Mouse (Mus musculus) hindbrain, embryonic 11.5 days (tissue): ENCODE data around the gene Pdlim7. TPM values are rescaled to one million over a fixed set of nuclear protein-coding genes. Genes with fewer than 3 reads are reported as not detected.

Experiments
- ATAC-seq: fragments of 200-750 bp; cut with Nextera tagmentation; 2 replicates; pipeline ENCODE4 v1.8.0; 2017; ENCODE audit warnings: mild to moderate bottlenecking, moderate TSS enrichment, moderate library complexity; ENCODE audit not compliant: low FRiP score
- DNase-seq: peaks from one replicate; pipeline ENCODE4 v3.0.0-alpha.2; 2015; ENCODE audit warnings: low spot score
- H3K27ac ChIP-seq: fragments of 300-500 bp; sonication (generic); 2 replicates; pipeline ENCODE4 v1.5.1; 2014; ENCODE audit warnings: mild to moderate bottlenecking, low read depth, low read length
- H3K27me3 ChIP-seq: fragments of 300-500 bp; sonication (generic); 2 replicates; pipeline ENCODE4 v1.6.1; 2014; ENCODE audit warnings: mild to moderate bottlenecking, low read length, moderate library complexity, mixed read lengths; ENCODE audit not compliant: control insufficient read depth, insufficient read depth
- H3K36me3 ChIP-seq: fragments of 300-500 bp; sonication (generic); 2 replicates; pipeline ENCODE4 v1.6.1; 2014; ENCODE audit warnings: mild to moderate bottlenecking, low read length, moderate library complexity, mixed read lengths; ENCODE audit not compliant: control insufficient read depth, insufficient read depth
- H3K4me1 ChIP-seq: fragments of 300-500 bp; sonication (generic); replicated peaks from 2 replicates; pipeline ENCODE4 v1.6.1; 2014; ENCODE audit warnings: low read length, mixed read lengths; ENCODE audit not compliant: control insufficient read depth, insufficient read depth
- H3K4me2 ChIP-seq: fragments of 300-500 bp; sonication (generic); replicated peaks from 2 replicates; pipeline ENCODE4 v1.6.1; 2014; ENCODE audit warnings: mild to moderate bottlenecking, low read depth, low read length
- H3K4me3 ChIP-seq: fragments of 300-500 bp; sonication (generic); 2 replicates; pipeline ENCODE4 v1.5.1; 2014; ENCODE audit warnings: low read depth, low read length
- H3K9ac ChIP-seq: fragments of 300-500 bp; sonication (generic); 2 replicates; pipeline ENCODE4 v1.6.1; 2014; ENCODE audit warnings: low read depth, low read length
- H3K9me3 ChIP-seq: fragments of 300-500 bp; sonication (generic); 2 replicates; pipeline ENCODE4 v1.6.1; 2016; ENCODE audit warnings: low read length; ENCODE audit not compliant: control insufficient read depth
- WGBS: fragments of 180-500 bp; shearing (Covaris S2); extraction: QIAGEN DNeasy Blood & Tissue Kit; methylation state at CpG from one replicate; pipeline ENCODE4 v1.1.7; 2014; 5-methylcytosine and 5-hydroxymethylcytosine counted together
- polyA plus RNA-seq: library from polyadenylated mRNA; unstranded; fragments of >200 nt; fragmentation: Nextera tagmentation; extraction: Ambion mirVana; gene quantifications from 2 replicates; pipeline ENCODE4 v1.2.1, GENCODE M21; 2014

The Pdlim7 gene
- polyA plus RNA-seq, 1 experiment from 2014 or later = 152 TPM

DNA sequence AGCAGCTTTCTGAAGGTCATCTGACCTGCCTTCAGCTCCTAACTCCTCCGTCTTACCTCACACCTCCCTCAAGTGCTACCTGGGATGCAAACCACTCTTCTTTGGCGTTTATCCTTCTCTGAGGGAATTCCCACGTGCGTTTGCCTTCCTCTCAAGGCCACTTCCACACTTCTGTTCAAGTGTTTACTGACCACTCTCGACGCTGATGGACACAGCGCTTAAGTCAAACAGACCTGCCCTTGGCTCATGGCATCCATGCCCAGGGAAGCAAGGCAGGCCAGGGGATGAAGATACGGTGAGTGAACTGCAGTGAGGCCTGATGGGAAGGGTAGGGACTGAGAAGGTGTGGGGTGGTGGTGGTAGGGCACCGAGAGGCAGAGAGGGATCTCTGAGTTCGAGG, 12.9 kb downstream of the Pdlim7 start:
- WGBS = 83% methylated on average over 10 of the region's 10 CpGs
- ATAC-seq = no peak
- H3K4me1 ChIP-seq = peaks cover 8% of the 10 kb centered on the region; the same call in 1 of the 2 replicates
- no peak overlapping the region for H3K4me3 ChIP-seq
- H3K4me2 ChIP-seq = no peak overlapping the region
- peaks cover 7% of the 10 kb centered on the region; the same call in 1 of the 2 replicates for H3K36me3 ChIP-seq
- H3K27me3 ChIP-seq = no peaks in the 10 kb centered on the region
- no peaks in the 10 kb centered on the region for H3K9me3 ChIP-seq
- H3K9ac ChIP-seq = no peak overlapping the region
- H3K27ac ChIP-seq = no peak overlapping the region
- no peak for DNase-seq

DNA sequence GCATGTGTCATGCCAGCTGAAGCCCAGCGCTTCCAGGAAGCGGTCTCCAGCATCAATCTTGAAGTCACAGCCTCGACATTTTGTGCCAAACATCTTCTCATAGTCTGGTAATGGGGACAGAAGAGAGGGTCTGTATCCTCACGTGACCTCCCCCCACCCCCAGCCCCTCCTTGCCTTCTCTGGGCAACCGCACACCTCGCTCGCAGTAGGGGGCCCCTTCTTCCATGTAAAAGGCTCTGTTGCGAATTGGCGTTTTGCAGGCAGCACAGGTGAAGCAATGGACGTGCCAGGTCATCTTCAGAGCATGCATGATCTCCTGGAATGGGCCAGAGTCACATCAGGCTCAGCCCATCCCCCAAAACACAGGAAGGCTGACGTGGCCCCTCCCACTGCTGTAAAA, 14.6 kb downstream of the Pdlim7 start:
- Histone ChIP-seq H3K27me3 (no peaks in the 10 kb centered on the region), H3K9ac (no peak overlapping the region), H3K4me2 (no peak overlapping the region), H3K4me1 (peaks cover 9% of the 10 kb centered on the region; the same call in 1 of the 2 replicates), H3K9me3 (no peaks in the 10 kb centered on the region), H3K27ac (no peak overlapping the region), H3K36me3 (0 out of 2 replicates have a peak, but pooled peaks cover 5% of the 10 kb centered on the region), H3K4me3 (no peak overlapping the region)
- WGBS = 55% methylated on average over 11 of the region's 11 CpGs
- no peak for ATAC-seq
- no peak for DNase-seq

- H3K9me3 ChIP-seq = no peaks in the 10 kb centered on the region
- no peaks in the 10 kb centered on the region for H3K27me3 ChIP-seq
- no peaks in the 10 kb centered on the region for H3K36me3 ChIP-seq
- H3K27ac ChIP-seq = no peak overlapping the region
- peaks cover 9% of the 10 kb centered on the region; the same call in 1 of the 2 replicates for H3K4me1 ChIP-seq
- no peak overlapping the region for H3K9ac ChIP-seq
- 83% methylated on average over 6 of the region's 6 CpGs for WGBS
- no peak for ATAC-seq
- DNase-seq = no peak
- no peak overlapping the region for H3K4me3 ChIP-seq
- H3K4me2 ChIP-seq = no peak overlapping the region
Measured at GRCm38 (mm10) chr13:55496661-55497060, 16.8 kb downstream of the Pdlim7 start.

DNA sequence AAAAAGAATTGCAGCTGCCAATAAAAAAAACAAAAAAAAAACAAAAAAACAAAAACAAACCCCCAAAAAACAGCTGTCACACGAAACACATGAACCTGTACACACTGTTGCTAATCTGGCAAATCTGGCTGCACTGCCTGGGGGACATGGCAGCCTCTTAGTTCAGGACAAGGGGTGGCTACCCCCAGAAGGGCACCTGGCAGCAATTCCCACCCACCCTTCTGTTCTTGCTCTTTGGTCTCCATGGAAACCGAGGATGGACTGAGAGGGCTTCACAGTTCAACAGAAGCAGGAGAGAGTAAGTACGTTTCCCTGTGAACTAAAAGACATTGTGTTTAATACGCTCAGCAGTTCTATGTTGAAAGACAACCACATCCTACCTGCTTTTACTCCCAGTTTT, 17.8 kb downstream of the Pdlim7 start:
- DNase-seq = no peak
- H3K4me2 ChIP-seq = no peak overlapping the region
- H3K27me3 ChIP-seq = no peaks in the 10 kb centered on the region
- H3K9ac ChIP-seq = no peak overlapping the region
- H3K4me3 ChIP-seq = no peak overlapping the region
- WGBS = 24% methylated on average over 4 of the region's 4 CpGs
- H3K36me3 ChIP-seq = no peaks in the 10 kb centered on the region
- ATAC-seq = no peak
- peaks cover 9% of the 10 kb centered on the region; the same call in 1 of the 2 replicates for H3K4me1 ChIP-seq
- no peaks in the 10 kb centered on the region for H3K9me3 ChIP-seq
- H3K27ac ChIP-seq = no peak overlapping the region

DNA sequence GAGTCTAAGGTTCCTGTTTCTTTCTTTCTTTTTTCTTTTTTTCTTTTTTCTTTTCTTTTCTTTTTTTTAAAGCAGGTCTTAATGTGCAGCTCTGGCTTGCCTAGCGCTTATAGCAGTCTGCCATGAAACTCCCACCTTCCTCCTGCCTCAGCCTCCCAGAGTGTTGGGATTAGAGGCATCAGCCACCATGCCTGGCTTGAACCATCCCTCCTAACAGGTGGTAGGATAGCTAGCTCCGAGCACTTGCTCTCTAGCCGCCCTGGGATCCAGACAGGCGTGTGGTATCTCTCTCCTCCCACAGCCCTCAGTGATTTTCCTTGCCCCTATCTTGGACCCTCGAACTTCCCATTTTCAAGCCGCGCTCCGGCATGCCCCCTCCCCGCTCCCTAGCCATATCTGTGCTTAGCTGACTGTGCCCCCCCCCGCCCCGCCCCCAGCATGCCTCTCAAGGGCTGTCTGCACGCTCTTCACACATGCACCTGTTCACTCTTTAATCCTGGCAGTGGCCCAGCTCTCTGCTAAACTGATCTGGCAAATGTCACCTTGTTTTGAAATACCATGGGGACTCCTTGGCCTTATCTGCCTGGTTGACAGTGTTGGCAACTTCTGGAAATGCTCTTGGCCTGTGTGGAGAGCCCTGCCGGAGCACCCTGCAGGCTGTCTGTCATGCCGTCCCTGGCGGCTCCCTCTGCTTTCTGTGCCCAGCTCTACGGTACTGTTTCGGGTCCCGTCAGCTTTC, 18.4 kb downstream of the Pdlim7 start:
- Histone ChIP-seq H3K9ac (no peak overlapping the region), H3K4me1 (peaks cover 9% of the 10 kb centered on the region; the same call in 1 of the 2 replicates), H3K27ac (no peak overlapping the region), H3K36me3 (no peaks in the 10 kb centered on the region), H3K27me3 (no peaks in the 10 kb centered on the region), H3K9me3 (no peaks in the 10 kb centered on the region), H3K4me2 (no peak overlapping the region), H3K4me3 (no peak overlapping the region)
- no peak for DNase-seq
- no peak for ATAC-seq
- 28% methylated on average over 18 of the region's 18 CpGs for WGBS

- Histone ChIP-seq H3K4me3 (no peak overlapping the region), H3K9me3 (no peaks in the 10 kb centered on the region), H3K36me3 (no peaks in the 10 kb centered on the region), H3K27ac (no peak overlapping the region), H3K4me2 (no peak overlapping the region), H3K9ac (no peak overlapping the region), H3K27me3 (no peaks in the 10 kb centered on the region), H3K4me1 (peaks cover 9% of the 10 kb centered on the region; the same call in 1 of the 2 replicates)
- WGBS = 36% methylated on average over 2 of the region's 2 CpGs
- DNase-seq = no peak
- ATAC-seq = no peak
Measured at GRCm38 (mm10) chr13:55494257-55494656, 19.2 kb downstream of the Pdlim7 start.

- 0 out of 2 replicates have a peak, but pooled peaks cover 2% of the 10 kb centered on the region for H3K36me3 ChIP-seq
- no peaks in the 10 kb centered on the region for H3K9me3 ChIP-seq
- no peaks in the 10 kb centered on the region for H3K27me3 ChIP-seq
- peak within 1 kb of the TSS; percentile 99 for H3K4me3 ChIP-seq
- peak within 1 kb of the TSS; percentile 99 for H3K27ac ChIP-seq
- peak; percentile 87 for DNase-seq
- 1% methylated on average over 45 of the region's 83 CpGs for WGBS
- ATAC-seq = peak; percentile 84
- peaks cover 26% of the 10 kb centered on the region for H3K4me1 ChIP-seq
- H3K9ac ChIP-seq = peak within 1 kb of the TSS; percentile 100
- peak within 1 kb of the TSS; percentile 96 for H3K4me2 ChIP-seq
Measured at GRCm38 (mm10) chr13:55487578-55488498, 25.6 kb downstream of the Pdlim7 start, which contains the start of gene Dbn1. Gene Dbn1 (minus strand): TSS chr13:55488111.

GRCm38 (mm10) chr13:55486916-55487577, 26.4 kb downstream of the Pdlim7 start:
- peaks cover 28% of the 10 kb centered on the region for H3K4me1 ChIP-seq

More at GRCm38 (mm10) chr13:55486916-55487577, 26.4 kb downstream of the Pdlim7 start:
- Histone ChIP-seq H3K36me3 (peaks cover 8% of the 10 kb centered on the region; the same call in 1 of the 2 replicates), H3K27ac (peak overlapping the region; percentile 99), H3K4me3 (peak overlapping the region; percentile 99), H3K4me2 (peak overlapping the region; percentile 96), H3K9me3 (no peaks in the 10 kb centered on the region), H3K9ac (peak overlapping the region; percentile 100), H3K27me3 (no peaks in the 10 kb centered on the region)
- DNase-seq (peak; percentile 76), ATAC-seq (peak; percentile 58)
- 0% methylated on average over 24 of the region's 29 CpGs for WGBS
